Mouse (Mus musculus): ENCODE measurements around the gene Cox8b. TPM values are rescaled to one million over a fixed set of nuclear protein-coding genes. Genes with fewer than 3 reads are reported as not detected.

Gene Cox8b
- polyA plus RNA-seq, 1 experiment from 2014 or later, result not detected

Other genes with a start within 250 kb of the Cox8b start
- gene Olfr539, start 240.5 kb downstream of the Cox8b start, polyA plus RNA-seq (2015; fragmentation: Nextera tagmentation; extraction: Ambion mirVana), result not detected in 2 replicates
- not detected in 2 replicates for gene Olfr45, start 218.5 kb downstream of the Cox8b start, polyA plus RNA-seq (2015; fragmentation: Nextera tagmentation; extraction: Ambion mirVana)
- gene Olfr541, start 203.2 kb downstream of the Cox8b start, polyA plus RNA-seq (2015; fragmentation: Nextera tagmentation; extraction: Ambion mirVana), result not detected in 2 replicates
- not detected in 2 replicates for gene Cyp2e1, start 136.7 kb downstream of the Cox8b start, polyA plus RNA-seq (2015; fragmentation: Nextera tagmentation; extraction: Ambion mirVana)
- 0.34 and 0.40 TPM in 2 replicates for gene Syce1, start 112.6 kb downstream of the Cox8b start, polyA plus RNA-seq (2015; fragmentation: Nextera tagmentation; extraction: Ambion mirVana)
- gene Zfp941, start 78.3 kb downstream of the Cox8b start, polyA plus RNA-seq (2015; fragmentation: Nextera tagmentation; extraction: Ambion mirVana), result 9.5 and 15.3 TPM in 2 replicates
- not detected in 2 replicates for gene Urah, start 65.4 kb downstream of the Cox8b start, polyA plus RNA-seq (2015; fragmentation: Nextera tagmentation; extraction: Ambion mirVana)
- gene Scgb1c1, start 54.9 kb downstream of the Cox8b start, polyA plus RNA-seq (2015; fragmentation: Nextera tagmentation; extraction: Ambion mirVana), result 1.7 TPM in 1 of 2 replicates, not detected in the other
- gene Odf3, start 52.6 kb downstream of the Cox8b start, polyA plus RNA-seq (2015; fragmentation: Nextera tagmentation; extraction: Ambion mirVana), result not detected in 2 replicates
- not detected in 2 replicates for gene Gm45785, start 44.1 kb downstream of the Cox8b start, polyA plus RNA-seq (2015; fragmentation: Nextera tagmentation; extraction: Ambion mirVana)
- gene Ric8a, start 43.5 kb downstream of the Cox8b start, polyA plus RNA-seq (2015; fragmentation: Nextera tagmentation; extraction: Ambion mirVana), result 91.2 and 101 TPM in 2 replicates
- gene Bet1l, start 42.9 kb downstream of the Cox8b start, polyA plus RNA-seq (2015; fragmentation: Nextera tagmentation; extraction: Ambion mirVana), result 35.6 and 40.4 TPM in 2 replicates
- 272 and 303 TPM in 2 replicates for gene Psmd13, start 18.5 kb downstream of the Cox8b start, polyA plus RNA-seq (2015; fragmentation: Nextera tagmentation; extraction: Ambion mirVana)
- 29.5 and 38.5 TPM in 2 replicates for gene Sirt3, start 18.1 kb downstream of the Cox8b start, polyA plus RNA-seq (2015; fragmentation: Nextera tagmentation; extraction: Ambion mirVana)
- 0.68 and 0.71 TPM in 2 replicates for gene Nlrp6, start 20.5 kb upstream of the Cox8b start, polyA plus RNA-seq (2015; fragmentation: Nextera tagmentation; extraction: Ambion mirVana)
- gene Pgghg, start 40.9 kb upstream of the Cox8b start, polyA plus RNA-seq (2015; fragmentation: Nextera tagmentation; extraction: Ambion mirVana), result 8.9 and 10.1 TPM in 2 replicates
- gene Ifitm5, start 49.8 kb upstream of the Cox8b start, polyA plus RNA-seq (2015; fragmentation: Nextera tagmentation; extraction: Ambion mirVana), result 0.38 and 2.1 TPM in 2 replicates
- not detected in 2 replicates for gene Gm45717, start 55.5 kb upstream of the Cox8b start, polyA plus RNA-seq (2015; fragmentation: Nextera tagmentation; extraction: Ambion mirVana)
- 126 and 150 TPM in 2 replicates for gene Ifitm2, start 55.5 kb upstream of the Cox8b start, polyA plus RNA-seq (2015; fragmentation: Nextera tagmentation; extraction: Ambion mirVana)
- 9.0 and 11.2 TPM in 2 replicates for gene Ifitm1, start 66.8 kb upstream of the Cox8b start, polyA plus RNA-seq (2015; fragmentation: Nextera tagmentation; extraction: Ambion mirVana)
- 21.0 and 26.1 TPM in 2 replicates for gene Ifitm3, start 110.3 kb upstream of the Cox8b start, polyA plus RNA-seq (2015; fragmentation: Nextera tagmentation; extraction: Ambion mirVana)
- 0.40 and 0.57 TPM in 2 replicates for gene Ifitm6, start 117.5 kb upstream of the Cox8b start, polyA plus RNA-seq (2015; fragmentation: Nextera tagmentation; extraction: Ambion mirVana)
- not detected in 2 replicates for gene Gm17387, start 128.7 kb upstream of the Cox8b start, polyA plus RNA-seq (2015; fragmentation: Nextera tagmentation; extraction: Ambion mirVana)
- gene B4galnt4, start 160.7 kb upstream of the Cox8b start, polyA plus RNA-seq (2015; fragmentation: Nextera tagmentation; extraction: Ambion mirVana), result 45.4 and 53.0 TPM in 2 replicates
- gene Pkp3, start 177.8 kb upstream of the Cox8b start, polyA plus RNA-seq (2015; fragmentation: Nextera tagmentation; extraction: Ambion mirVana), result 0.17 TPM in 1 of 2 replicates, not detected in the other
- 2.1 TPM in 2 replicates for gene Sigirr, start 200.1 kb upstream of the Cox8b start, polyA plus RNA-seq (2015; fragmentation: Nextera tagmentation; extraction: Ambion mirVana)
- gene Ano9, start 217.4 kb upstream of the Cox8b start, polyA plus RNA-seq (2015; fragmentation: Nextera tagmentation; extraction: Ambion mirVana), result 0.21 and 0.22 TPM in 2 replicates
- 74.9 and 78.9 TPM in 2 replicates for gene Ptdss2, start 221.9 kb upstream of the Cox8b start, polyA plus RNA-seq (2015; fragmentation: Nextera tagmentation; extraction: Ambion mirVana)

All from forebrain, embryonic 16.5 days (tissue).